Mouse (Mus musculus) layer of hippocampus, postnatal 14 days (tissue): ENCODE results near the gene Tmem200a. TPM values are rescaled to one million over a fixed set of nuclear protein-coding genes. Genes with fewer than 3 reads are reported as not detected.

Experiments
- DNase-seq, 2 experiments: peaks; one replicate each; pipeline ENCODE4 v3.0.0; 2021 to 2022; ENCODE audit warnings: low spot score in 2 of 2, mixed read lengths in 1 of 2
- long read RNA-seq, 2 experiments: library from polyadenylated mRNA; stranded (forward); transcript quantifications; one replicate each; pipeline ENCODE4 v2.0.0; 2021
- total RNA-seq, 2 experiments: library from RNA; stranded (reverse); gene quantifications; 2 replicates each; pipeline ENCODE4 v1.2.3; 2021

The Tmem200a gene
- 10 to 100 TPM; 19.8 to 22.4 TPM for total RNA-seq
- long read RNA-seq, experiment 1, full-length matches to known transcripts = 11 of 12 reads
- long read RNA-seq, experiment 1, partial matches to known transcripts = 0 of 12 reads
- long read RNA-seq, experiment 1, other reads (novel, unspliced or antisense) = 1 of 12 reads
- long read RNA-seq, experiment 2, full-length matches to known transcripts = 18 of 22 reads
- long read RNA-seq, experiment 2, partial matches to known transcripts = 0 of 22 reads
- long read RNA-seq, experiment 2, other reads (novel, unspliced or antisense) = 4 of 22 reads

DNA sequence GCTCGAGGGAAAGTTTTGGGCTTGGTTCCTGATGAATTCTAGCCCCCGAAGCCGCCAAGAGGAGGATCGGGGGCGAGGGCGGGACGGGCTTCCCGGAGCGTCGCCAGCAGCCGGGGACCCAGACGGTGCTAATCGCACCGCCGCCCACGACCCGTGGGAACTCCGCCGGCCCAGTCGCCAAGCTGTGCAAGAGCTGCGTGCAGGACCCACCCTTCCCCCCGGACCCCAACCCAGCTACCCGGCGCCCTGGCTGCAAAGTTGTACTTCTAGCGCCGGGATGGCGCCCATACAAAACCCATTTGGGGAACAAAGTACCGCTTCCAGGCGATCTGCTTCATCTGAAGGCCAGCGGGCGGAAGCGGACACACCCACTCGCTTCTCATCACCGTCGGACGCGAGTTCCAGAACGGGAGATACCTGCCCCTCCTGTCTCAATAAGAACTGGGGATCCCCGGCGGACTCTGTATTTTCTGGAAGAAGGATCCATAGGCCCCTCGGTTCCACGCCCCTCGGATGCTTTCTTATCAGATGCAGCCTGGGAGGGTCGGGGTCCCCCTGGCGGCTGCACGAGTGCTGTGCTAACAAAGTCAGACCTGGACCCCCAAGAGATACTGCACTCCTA, at the start of gene Tmem200a:
Gene Tmem200a, minus strand, starts transcription at position 532 of the 622 bp plus-strand sequence.
- DNase-seq = peak; percentile 80 to 81

DNA sequence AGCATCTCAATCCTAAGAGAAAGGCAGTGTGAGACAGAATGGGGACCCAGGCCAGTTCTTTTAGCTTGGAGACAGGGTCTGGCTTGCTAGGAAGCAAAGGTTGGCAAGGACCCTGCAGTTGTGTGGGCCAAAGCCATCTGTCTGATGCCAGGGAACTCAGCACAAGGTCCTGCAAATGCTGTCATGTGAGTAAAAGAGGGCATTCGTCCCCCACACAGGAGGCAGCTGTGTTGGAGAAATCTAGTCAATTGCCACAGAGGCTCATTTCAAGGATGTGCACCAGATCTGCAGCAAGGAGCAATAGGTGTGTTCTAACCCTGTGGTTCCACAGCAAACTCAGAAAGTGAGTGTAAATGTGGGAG, 41.0 kb upstream of the Tmem200a start:
- peak; percentile 25 to 43 for DNase-seq

DNA sequence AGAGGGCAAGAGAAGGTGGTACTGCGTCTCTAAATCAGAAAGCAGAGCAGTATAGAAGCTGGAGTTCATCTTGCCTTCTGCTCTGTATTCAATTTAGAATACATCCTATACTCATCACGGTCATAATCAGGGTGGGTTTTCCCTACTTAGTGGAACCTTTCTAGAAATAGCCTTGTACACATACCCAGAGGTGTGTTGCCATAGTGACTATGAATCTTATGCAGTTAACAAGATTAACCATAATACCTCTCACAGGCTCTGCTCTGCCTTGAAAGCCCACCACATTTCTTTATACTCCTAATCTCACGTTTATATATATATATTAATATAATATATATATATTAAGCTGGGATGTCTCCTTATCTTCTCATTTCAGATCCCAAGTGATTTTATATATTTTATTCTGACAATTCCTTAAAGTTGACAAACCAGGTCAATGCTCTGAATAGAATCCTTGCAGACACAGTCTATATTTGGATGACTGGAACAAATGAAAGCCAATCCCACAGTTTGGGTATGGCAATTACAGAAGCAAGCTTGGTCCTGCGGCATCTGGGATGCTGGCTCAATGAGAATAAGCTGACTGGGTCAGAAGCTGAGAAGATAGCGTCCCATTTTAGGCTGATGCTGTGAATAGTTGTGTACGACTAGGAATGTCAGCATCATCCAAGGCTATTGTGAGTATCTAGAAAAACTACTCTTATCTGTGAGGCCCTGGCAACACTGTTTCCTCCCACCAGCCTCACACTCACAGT, 40.4 kb upstream of the Tmem200a start:
- DNase-seq = no peak

- DNase-seq = peak; percentile 2 to 12
Measured at GRCm38 (mm10) chr10:26114409-26114808, 35.6 kb upstream of the Tmem200a start.

- DNase-seq = no peak
Measured at GRCm38 (mm10) chr10:26103330-26103982, 24.6 kb upstream of the Tmem200a start.

- no peak for DNase-seq
Measured at GRCm38 (mm10) chr10:26082081-26082480, 3.2 kb upstream of the Tmem200a start.

DNA sequence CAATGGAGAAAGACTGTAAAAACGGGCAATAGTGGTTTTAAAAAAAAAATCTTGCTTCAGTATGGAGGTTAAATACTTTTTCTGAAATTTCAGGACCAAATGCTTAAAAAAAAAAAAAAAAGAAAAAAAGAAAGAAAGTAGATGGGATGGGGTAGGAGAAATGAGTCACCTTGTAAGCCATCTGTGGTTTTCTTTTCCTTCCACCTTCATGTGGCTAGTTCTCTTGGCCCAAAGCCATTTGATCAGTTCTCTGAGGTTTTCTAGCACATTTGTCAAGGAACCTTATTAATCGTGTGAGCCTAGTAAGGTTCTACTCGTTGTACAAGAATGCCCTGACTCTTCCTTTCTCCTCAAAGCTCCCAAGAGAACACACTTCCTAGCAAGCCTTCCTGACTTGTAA, 826 bp upstream of the Tmem200a start:
- DNase-seq = no peak

- DNase-seq = peak in 1 of 2 experiments; percentile 14
Measured at GRCm38 (mm10) chr10:26077671-26078481, 976 bp downstream of the Tmem200a start, which contains the start of gene Gm9767. TSS of gene Gm9767 (plus strand) at chr10:26078255.

DNA sequence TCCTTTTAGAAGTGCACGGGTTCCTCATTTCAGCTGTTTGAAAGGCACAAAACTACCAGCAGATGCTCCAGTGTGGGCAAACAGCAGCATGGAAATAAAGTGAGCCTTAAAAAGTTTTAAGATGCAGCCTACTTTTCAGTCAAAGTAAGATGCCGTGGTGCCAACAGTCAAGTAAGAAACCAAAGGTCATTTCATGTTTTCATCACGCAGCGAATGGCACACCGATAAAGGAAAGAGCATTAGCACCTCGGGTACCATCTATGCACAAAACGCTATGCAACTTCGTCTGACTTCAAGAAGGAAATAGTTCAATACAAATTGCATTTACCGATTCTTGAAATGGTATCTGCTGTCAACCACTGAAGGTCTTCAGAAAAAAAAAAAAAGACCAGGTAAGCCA, 1.9 kb downstream of the Tmem200a start:
- no peak for DNase-seq

DNA sequence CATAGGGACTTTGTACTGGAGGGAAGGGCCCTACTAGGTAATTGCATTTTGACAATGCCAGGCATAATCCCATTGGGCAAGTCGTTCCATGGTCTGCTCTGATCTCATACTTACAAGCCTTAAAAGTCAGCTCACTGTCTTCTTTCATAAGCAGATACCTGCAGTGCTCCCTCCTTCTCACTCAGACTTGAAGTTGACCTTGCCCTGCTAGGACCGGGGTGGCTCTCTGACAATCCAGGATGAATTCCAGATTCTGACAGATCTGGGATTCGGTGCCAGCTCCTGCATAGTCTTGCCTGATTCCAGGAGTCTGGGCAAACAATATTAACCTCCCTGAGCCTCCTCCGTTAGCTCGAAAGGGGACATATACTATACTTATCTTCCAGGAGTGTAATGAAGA, 6.9 kb downstream of the Tmem200a start:
- DNase-seq = no peak

DNA sequence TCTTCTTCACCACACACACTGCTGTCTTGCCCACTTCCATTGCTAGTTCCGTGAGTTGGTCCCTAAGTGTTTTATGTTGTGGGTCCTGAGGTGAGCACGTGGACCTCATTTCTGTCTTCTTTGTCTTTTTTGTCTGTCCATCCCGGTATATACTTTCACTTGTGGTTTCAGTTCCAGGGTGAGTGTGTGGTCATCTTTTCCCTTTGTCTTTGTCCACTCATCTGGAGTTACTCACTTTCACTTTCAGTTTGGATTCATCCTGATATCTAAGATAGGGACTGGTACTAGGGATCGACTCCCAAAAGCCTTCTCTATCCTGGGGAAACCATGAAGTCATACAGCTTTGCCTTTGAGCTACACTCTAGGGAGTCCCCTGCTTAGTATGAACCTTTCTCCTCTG, 15.8 kb downstream of the Tmem200a start:
- no peak for DNase-seq

DNA sequence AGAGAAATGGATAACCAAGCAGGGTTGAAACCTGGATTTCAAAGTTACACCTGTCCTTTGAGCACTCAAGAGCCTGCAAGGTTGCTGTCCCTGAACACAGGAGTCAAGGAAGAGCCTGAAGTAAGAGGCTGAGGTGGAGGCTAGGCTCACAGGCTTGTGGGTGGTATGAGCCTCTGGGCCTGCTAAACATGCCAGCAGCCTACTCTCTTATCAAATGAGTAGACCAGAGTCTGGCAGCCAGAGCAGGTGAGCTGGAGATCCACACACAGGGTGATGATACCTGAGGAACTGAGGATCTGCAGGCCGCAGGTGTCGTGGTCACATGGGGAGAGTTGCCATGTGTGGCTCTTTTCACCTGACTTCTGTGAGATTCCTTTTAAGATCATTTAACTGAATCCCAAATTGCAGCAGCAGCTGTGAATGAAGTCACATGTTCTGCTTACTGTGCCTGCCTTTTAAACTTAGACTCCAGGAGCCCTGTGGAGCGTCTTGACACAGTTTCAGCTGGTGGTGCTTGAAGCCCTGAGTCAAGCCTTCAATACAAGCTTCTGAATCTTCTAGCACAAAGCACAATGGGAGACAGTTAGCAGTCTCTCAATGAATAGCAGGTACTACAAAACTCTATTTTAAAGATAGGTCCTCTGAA, 19.1 kb downstream of the Tmem200a start:
- no peak for DNase-seq

DNA sequence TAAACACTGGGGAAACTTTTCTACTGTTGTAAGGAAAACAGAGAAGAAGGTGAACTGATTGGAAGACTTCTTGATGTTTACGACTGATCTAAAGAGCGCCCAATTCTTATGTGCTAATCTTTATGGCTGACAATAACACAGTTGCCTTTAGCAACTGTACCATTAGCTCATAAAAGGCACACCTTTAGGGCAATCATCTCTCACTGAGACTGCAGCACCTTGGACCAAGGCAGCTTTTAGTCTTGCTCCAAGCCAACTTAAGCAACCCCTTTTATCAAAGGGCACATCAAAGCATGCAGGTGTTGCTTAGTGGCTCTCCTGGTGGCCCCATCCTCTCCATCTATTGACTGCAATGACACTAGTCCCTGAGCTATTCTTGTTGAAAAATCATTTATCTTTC, 27.7 kb downstream of the Tmem200a start:
- no peak for DNase-seq

GRCm38 (mm10) chr10:26034931-26035330, 43.9 kb downstream of the Tmem200a start:
- DNase-seq = peak; percentile 76 to 87

DNA sequence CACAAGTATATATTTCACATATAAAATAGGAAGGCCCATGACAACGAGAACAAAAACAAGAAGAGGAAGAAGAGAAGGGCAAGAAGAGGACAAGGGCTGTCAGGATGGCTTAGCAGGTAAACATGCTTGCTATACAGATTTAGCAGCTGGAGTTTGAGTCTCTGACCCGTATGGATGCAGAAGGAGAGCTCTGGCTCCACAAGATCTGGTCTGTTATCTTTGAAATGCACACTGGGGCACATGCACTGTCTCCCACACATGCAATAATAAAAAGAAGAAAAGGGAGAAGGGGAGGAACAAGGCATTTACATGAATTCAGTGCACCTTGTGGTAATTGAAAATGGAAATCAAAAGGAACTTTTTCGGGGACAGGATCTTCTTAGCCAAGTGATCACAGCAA, 60.1 kb downstream of the Tmem200a start:
- DNase-seq = no peak

DNA sequence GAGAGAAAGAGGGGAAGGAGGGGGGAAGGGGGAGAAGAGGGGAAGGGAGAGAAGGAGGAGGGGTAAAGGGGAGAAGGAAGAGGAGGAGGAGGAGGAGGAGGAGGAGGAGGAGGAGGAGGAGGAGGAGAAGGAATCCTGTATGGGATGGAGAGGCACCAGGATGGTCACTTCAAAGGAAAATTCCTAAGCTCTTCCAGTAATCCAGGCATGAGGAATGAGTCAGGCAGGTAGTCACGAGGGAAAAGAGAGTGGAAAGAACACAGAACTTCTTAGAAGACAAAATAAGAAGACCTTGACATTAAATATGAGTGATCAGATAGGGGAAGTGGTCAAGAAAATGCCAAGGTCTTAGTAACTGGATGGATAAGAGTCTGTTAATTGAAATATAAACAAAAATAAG, 64.6 kb downstream of the Tmem200a start:
- DNase-seq = no peak

GRCm38 (mm10) chr10:26008948-26009347, 69.9 kb downstream of the Tmem200a start:
- DNase-seq = peak in 1 of 2 experiments; percentile 13

DNA sequence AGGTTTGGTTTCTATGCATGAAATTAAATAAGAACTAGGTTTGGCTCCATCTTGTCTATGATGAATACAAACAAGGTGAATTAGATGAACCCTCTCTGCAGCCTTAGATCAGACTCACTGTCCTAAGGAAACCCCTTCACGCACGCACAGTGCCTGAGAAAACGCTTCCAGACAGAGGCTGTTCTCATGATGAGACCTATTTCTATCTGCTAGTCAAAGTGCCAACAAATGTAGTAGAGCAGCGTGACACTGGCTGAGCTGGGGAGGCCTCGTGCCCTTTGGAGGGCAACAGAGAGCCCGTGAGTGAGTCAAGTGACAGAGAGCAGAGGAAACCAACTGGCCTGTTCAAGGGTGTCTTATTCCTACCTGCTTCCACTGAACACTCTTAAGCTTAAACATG, 73.4 kb downstream of the Tmem200a start:
- no peak for DNase-seq

DNA sequence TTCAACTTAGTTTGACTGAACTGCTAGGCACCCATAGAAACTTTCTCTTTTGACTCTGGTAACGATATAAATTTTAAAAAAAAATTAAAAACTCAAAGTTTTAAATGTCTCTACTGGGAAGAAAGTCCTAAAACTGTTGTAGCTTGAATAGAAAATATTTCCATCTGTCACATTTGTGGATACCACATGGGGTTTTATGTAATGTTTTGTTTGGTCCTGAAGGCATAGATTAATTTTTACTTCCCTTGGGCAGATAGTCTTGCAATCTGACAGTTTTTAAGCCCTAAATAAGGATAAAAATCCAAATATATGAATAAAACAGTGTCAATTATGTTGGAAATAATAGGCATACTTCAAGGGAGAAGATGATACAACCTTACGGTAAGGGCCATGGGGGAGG, 78.0 kb downstream of the Tmem200a start:
- peak in 1 of 2 experiments; percentile 40 for DNase-seq

DNA sequence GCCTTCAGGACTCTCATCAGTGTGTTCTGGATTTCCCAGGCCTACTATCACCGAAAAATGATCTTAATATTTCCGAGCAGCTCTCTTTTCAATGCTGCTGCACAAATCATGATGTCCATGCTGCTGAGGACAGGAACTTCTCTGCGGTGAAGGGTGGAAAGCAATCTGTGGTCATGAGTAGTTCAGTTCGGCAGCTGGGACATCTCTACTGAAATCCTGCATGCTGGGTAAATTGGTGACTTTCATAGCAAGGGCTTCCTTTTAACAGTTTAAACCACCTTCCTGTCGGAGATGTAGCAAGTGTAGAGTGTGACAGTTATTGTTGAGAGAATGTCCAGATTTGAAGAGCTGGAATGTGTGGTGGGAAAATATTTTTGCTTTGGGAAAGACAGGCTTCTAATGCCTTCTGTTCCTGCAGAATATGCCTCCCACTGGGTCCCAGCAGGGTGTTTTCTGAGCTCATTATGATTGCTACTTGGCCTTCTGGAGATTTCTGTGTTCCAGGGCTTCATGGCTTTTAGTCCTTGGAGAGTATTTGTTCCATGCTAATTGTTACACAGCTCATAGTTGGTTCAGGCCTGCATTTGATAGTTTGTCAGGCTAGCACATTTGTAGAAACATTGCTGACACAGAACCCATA, 79.4 kb downstream of the Tmem200a start:
- peak in 1 of 2 experiments; percentile 67 for DNase-seq
